Mouse (Mus musculus): ENCODE measurements around the gene Sec63.

The Sec63 gene

GRCm38 (mm10) chr10:42760999-42761900 is at the start of gene Sec63:
Sec63 (plus strand) TSS chr10:42761496.
- peak; percentile 97 to 99 for DNase-seq (ENCODE audit: low spot score in 2 of 2)

- no peak for DNase-seq (ENCODE audit: low spot score in 2 of 2)
Measured at GRCm38 (mm10) chr10:42714676-42715075, 46.6 kb upstream of the Sec63 start.

GRCm38 (mm10) chr10:42715366-42716035 is 45.8 kb upstream of the Sec63 start:
- DNase-seq (ENCODE audit: low spot score in 2 of 2), result no peak

- no peak for DNase-seq (ENCODE audit: low spot score in 2 of 2)
Measured at GRCm38 (mm10) chr10:42722116-42722515, 39.2 kb upstream of the Sec63 start.

- no peak for DNase-seq (ENCODE audit: low spot score in 2 of 2)
Measured at GRCm38 (mm10) chr10:42723275-42724232, 37.7 kb upstream of the Sec63 start.

- no peak for DNase-seq (ENCODE audit: low spot score in 2 of 2)
Measured at GRCm38 (mm10) chr10:42729607-42730006, 31.7 kb upstream of the Sec63 start.

GRCm38 (mm10) chr10:42734546-42735060 is 26.7 kb upstream of the Sec63 start:
- DNase-seq (ENCODE audit: low spot score in 2 of 2), result no peak

- no peak for DNase-seq (ENCODE audit: low spot score in 2 of 2)
Measured at GRCm38 (mm10) chr10:42751813-42752212, 9.5 kb upstream of the Sec63 start.

GRCm38 (mm10) chr10:42754341-42754740 is 7.0 kb upstream of the Sec63 start:
- no peak for DNase-seq (ENCODE audit: low spot score in 2 of 2)

GRCm38 (mm10) chr10:42759741-42760140 is 1.6 kb upstream of the Sec63 start:
- DNase-seq (ENCODE audit: low spot score in 2 of 2), result no peak

GRCm38 (mm10) chr10:42760329-42760728 is 967 bp upstream of the Sec63 start:
- peak in 1 of 2 experiments; percentile 60 for DNase-seq (ENCODE audit: low spot score in 2 of 2)

GRCm38 (mm10) chr10:42761901-42762669 is 789 bp downstream of the Sec63 start:
- peak in 1 of 2 experiments; percentile 31 for DNase-seq (ENCODE audit: low spot score in 2 of 2)

- no peak for DNase-seq (ENCODE audit: low spot score in 2 of 2)
Measured at GRCm38 (mm10) chr10:42762670-42763058, 1.4 kb downstream of the Sec63 start.

- DNase-seq (ENCODE audit: low spot score in 2 of 2), result no peak
Measured at GRCm38 (mm10) chr10:42763246-42763645, 1.9 kb downstream of the Sec63 start.

GRCm38 (mm10) chr10:42765344-42765743 is 4.0 kb downstream of the Sec63 start:
- DNase-seq (ENCODE audit: low spot score in 2 of 2), result no peak

- no peak for DNase-seq (ENCODE audit: low spot score in 2 of 2)
Measured at GRCm38 (mm10) chr10:42775450-42775849, 14.2 kb downstream of the Sec63 start.

GRCm38 (mm10) chr10:42780753-42781152 is 19.5 kb downstream of the Sec63 start:
- DNase-seq (ENCODE audit: low spot score in 2 of 2), result no peak

- DNase-seq (ENCODE audit: low spot score in 2 of 2), result no peak
Measured at GRCm38 (mm10) chr10:42781672-42782071, 20.4 kb downstream of the Sec63 start.

GRCm38 (mm10) chr10:42800922-42801321 is 39.6 kb downstream of the Sec63 start:
- no peak for DNase-seq (ENCODE audit: low spot score in 2 of 2)

- DNase-seq (ENCODE audit: low spot score in 2 of 2), result peak in 1 of 2 experiments; percentile 18
Measured at GRCm38 (mm10) chr10:42825923-42826322, 64.6 kb downstream of the Sec63 start.

- peak; percentile 22 to 64 for DNase-seq (ENCODE audit: low spot score in 2 of 2)
Measured at GRCm38 (mm10) chr10:42827155-42827554, 65.9 kb downstream of the Sec63 start.
